Mouse (Mus musculus) cerebellum, postnatal 10 days (tissue): Measurements from ENCODE around the gene Gad1.
A peak's percentile ranks its signal among the peaks of the same experiment; 100 is the strongest.

Experiments used
- DNase-seq, 2 experiments: peaks; one replicate each; pipeline ENCODE4 v3.0.0; 2021; ENCODE audit warnings: mixed read lengths in 2 of 2

The Gad1 gene

GRCm38 (mm10) chr2:70565651-70566602, 13.1 kb downstream of the Gad1 start:
- no peak for DNase-seq

GRCm38 (mm10) chr2:70566603-70566981, 13.7 kb downstream of the Gad1 start:
- peak; percentile 69 to 70 for DNase-seq

- peak; percentile 83 to 85 for DNase-seq
Measured at GRCm38 (mm10) chr2:70567071-70567681, 14.3 kb downstream of the Gad1 start.

- DNase-seq, result peak in 1 of 2 experiments; percentile 36
Measured at GRCm38 (mm10) chr2:70567682-70568077, 14.8 kb downstream of the Gad1 start.

- peak; percentile 46 to 51 for DNase-seq
Measured at GRCm38 (mm10) chr2:70568198-70568941, 15.5 kb downstream of the Gad1 start.

- DNase-seq, result peak in 1 of 2 experiments; percentile 37
Measured at GRCm38 (mm10) chr2:70571698-70572097, 18.8 kb downstream of the Gad1 start.

GRCm38 (mm10) chr2:70572251-70572650, 19.4 kb downstream of the Gad1 start:
- peak in 1 of 2 experiments; percentile 36 for DNase-seq

GRCm38 (mm10) chr2:70573544-70574210, 20.8 kb downstream of the Gad1 start:
- no peak for DNase-seq

- no peak for DNase-seq
Measured at GRCm38 (mm10) chr2:70588200-70588599, 35.3 kb downstream of the Gad1 start.

GRCm38 (mm10) chr2:70592432-70592831, 39.6 kb downstream of the Gad1 start:
- DNase-seq, result no peak

GRCm38 (mm10) chr2:70593670-70594069, 40.8 kb downstream of the Gad1 start:
- no peak for DNase-seq

GRCm38 (mm10) chr2:70595896-70596295, 43.0 kb downstream of the Gad1 start:
- peak; percentile 55 to 62 for DNase-seq

- no peak for DNase-seq
Measured at GRCm38 (mm10) chr2:70609769-70610168, 56.9 kb downstream of the Gad1 start.

GRCm38 (mm10) chr2:70614745-70615351, 62.0 kb downstream of the Gad1 start:
- DNase-seq, result no peak

GRCm38 (mm10) chr2:70616076-70616475, 63.2 kb downstream of the Gad1 start:
- DNase-seq, result no peak

GRCm38 (mm10) chr2:70616617-70617016, 63.7 kb downstream of the Gad1 start:
- no peak for DNase-seq

- no peak for DNase-seq
Measured at GRCm38 (mm10) chr2:70619232-70619835, 66.5 kb downstream of the Gad1 start.

- peak; percentile 79 to 83 for DNase-seq
Measured at GRCm38 (mm10) chr2:70620225-70620624, 67.4 kb downstream of the Gad1 start.

- no peak for DNase-seq
Measured at GRCm38 (mm10) chr2:70622244-70622643, 69.4 kb downstream of the Gad1 start.

- DNase-seq, result no peak
Measured at GRCm38 (mm10) chr2:70625761-70626160, 72.9 kb downstream of the Gad1 start.

- DNase-seq, result no peak
Measured at GRCm38 (mm10) chr2:70628397-70628796, 75.5 kb downstream of the Gad1 start.

- peak; percentile 63 to 76 for DNase-seq
Measured at GRCm38 (mm10) chr2:70629339-70629761, 76.5 kb downstream of the Gad1 start.
